Mouse (Mus musculus) limb, embryonic 10.5 days (tissue): ENCODE data around the gene Reg3a. TPM values are rescaled to one million over a fixed set of nuclear protein-coding genes. Genes with fewer than 3 reads are reported as not detected.
"Not testable (repeated sequence)": the region's sequence is repeated elsewhere in the genome, so short reads cannot be mapped to it uniquely, and the experiment has no call there.

Experiments used
- DNase-seq: peaks from one replicate; pipeline ENCODE4 v3.0.0-alpha.2; 2017; ENCODE audit warnings: low spot score
- H3K27ac ChIP-seq: fragments of 300-500 bp; sonication (generic); 2 replicates; pipeline ENCODE4 v1.5.1; 2016; ENCODE audit warnings: mild to moderate bottlenecking
- H3K27me3 ChIP-seq: fragments of 300-500 bp; sonication (generic); 2 replicates; pipeline ENCODE4 v1.6.1; 2016; ENCODE audit warnings: low read depth, mild to moderate bottlenecking; ENCODE audit not compliant: poor library complexity, severe bottlenecking
- H3K36me3 ChIP-seq: fragments of 300-500 bp; sonication (generic); 2 replicates; pipeline ENCODE4 v1.6.1; 2016; ENCODE audit warnings: mild to moderate bottlenecking, moderate library complexity
- H3K4me1 ChIP-seq: fragments of 300-500 bp; sonication (generic); 2 replicates; pipeline ENCODE4 v1.6.1; 2016
- H3K4me3 ChIP-seq: fragments of 300-500 bp; sonication (generic); 2 replicates; pipeline ENCODE4 v1.5.1; 2016; ENCODE audit warnings: mild to moderate bottlenecking, moderate library complexity
- H3K9me3 ChIP-seq: fragments of 300-500 bp; sonication (generic); replicated peaks from 2 replicates; pipeline ENCODE4 v1.6.1; 2016; ENCODE audit warnings: mild to moderate bottlenecking
- WGBS: fragments of 180-500 bp; shearing (Covaris S2); methylation state at CpG from one replicate; pipeline ENCODE4 v1.1.7; 2016; 5-methylcytosine and 5-hydroxymethylcytosine counted together
- polyA plus RNA-seq: library from polyadenylated mRNA; unstranded; fragments of >200 nt; fragmentation: Nextera tagmentation; extraction: Ambion mirVana; gene quantifications from 2 replicates; pipeline ENCODE4 v1.2.1, GENCODE M21; 2016

Reg3a gene
- not detected in 2 replicates for polyA plus RNA-seq

DNA sequence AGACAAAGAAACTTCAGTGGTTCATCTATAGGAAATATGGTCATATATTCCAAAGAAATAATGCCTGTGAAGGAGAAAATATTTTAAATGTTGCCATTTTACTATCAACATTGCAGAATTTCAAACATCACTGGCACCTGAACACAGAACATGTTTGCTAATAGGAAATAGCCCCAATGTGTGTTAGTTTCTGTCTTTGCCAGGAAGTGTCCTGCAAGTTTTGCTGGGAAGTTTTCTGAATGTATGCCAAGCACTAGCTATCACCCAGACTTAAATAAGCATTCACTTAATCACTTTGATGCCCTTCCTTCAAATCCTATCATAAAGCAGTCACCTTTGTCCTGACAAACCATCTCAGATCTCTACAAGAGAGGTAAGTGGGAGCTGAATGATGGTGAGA is at the start of gene Reg3a:
Gene Reg3a, plus strand, starts transcription at position 301 of the 400 bp plus-strand sequence.
- no peak for DNase-seq
- H3K27ac ChIP-seq, result no peak within 1 kb of the TSS
- H3K4me3 ChIP-seq, result no peak within 1 kb of the TSS
- no peaks in the 10 kb centered on the region for H3K36me3 ChIP-seq
- no peaks in the 10 kb centered on the region for H3K27me3 ChIP-seq
- no peaks in the 10 kb centered on the region for H3K9me3 ChIP-seq
- H3K4me1 ChIP-seq, result no peaks in the 10 kb centered on the region

DNA sequence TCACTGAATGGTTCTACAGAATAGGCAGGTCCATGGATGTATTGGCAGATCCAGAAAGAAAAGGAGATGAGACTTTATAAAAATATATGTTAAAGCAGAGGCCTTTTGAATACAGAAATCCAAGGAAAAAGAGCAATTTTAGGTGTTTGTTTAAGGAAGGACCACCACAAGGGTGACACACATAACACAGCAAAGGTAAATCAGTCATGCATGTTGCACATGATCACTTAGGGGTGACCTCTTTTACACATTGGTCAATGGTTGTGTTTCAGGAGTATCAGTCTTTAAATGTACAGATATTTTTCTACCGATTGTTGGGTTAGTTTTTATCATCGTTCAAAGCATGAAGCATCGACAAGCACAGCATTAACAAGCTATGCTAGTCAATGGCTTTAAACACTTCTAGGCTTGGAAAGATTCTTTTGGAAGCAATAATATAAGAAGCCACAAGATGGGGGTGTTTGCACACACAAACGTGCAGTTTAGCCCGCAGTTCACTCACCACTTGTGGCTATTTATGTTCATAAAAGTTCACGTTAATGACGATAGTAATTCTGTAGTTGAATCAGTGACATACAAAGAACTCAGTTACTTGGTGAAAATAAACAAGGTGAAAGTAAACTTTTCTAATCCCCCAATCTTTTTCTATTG is 48.5 kb upstream of the Reg3a start:
- 48% methylated on average over 7 of the region's 7 CpGs for WGBS
- DNase-seq, result no peak
- Histone ChIP-seq H3K27me3 (no peaks in the 10 kb centered on the region), H3K4me1 (no peaks in the 10 kb centered on the region), H3K27ac (no peak overlapping the region), H3K4me3 (no peak overlapping the region), H3K9me3 (no peaks in the 10 kb centered on the region), H3K36me3 (no peaks in the 10 kb centered on the region)

DNA sequence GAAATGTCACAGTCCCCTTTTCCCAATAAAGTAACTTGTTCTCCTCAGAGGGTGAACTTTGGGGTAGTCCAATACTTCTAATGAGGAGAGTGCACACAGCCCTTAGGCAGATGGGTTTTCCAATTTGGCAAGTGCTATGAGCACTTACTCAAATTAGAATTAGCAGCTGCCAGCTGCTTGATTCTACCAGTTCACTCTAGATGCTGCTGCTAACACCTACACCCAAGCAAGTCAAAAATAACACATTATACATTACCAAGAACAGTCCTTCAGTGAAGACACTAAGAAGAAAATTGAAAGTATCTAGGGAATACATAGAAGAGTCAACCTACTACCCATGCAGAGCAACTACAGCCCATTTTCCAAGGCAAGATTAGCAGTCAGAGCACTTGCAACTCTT is 40.2 kb upstream of the Reg3a start:
- H3K4me1 ChIP-seq, result no peaks in the 10 kb centered on the region
- DNase-seq, result no peak
- no peaks in the 10 kb centered on the region for H3K36me3 ChIP-seq
- H3K9me3 ChIP-seq, result no peaks in the 10 kb centered on the region
- no peaks in the 10 kb centered on the region for H3K27me3 ChIP-seq
- no peak overlapping the region for H3K27ac ChIP-seq
- H3K4me3 ChIP-seq, result no peak overlapping the region

DNA sequence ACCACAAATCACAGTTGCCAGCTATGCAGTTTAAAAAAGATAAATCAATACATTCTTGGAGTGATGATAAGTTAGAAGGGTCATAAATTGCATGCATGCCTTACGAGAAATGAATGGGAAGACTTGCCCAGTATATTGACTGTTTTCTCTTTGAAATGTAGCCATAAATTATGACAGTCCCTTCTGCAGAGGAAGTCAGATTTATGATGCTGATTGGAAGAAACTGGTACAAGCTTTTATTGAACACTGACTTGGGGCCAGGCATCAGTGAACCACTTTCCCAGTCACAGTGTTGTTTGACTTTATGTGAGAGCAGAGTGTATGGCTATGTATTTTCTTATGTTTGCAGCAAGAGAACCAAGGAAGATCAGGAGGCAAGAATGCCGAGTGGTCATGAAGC is 38.8 kb upstream of the Reg3a start:
- H3K27me3 ChIP-seq, result no peaks in the 10 kb centered on the region
- H3K4me3 ChIP-seq, result no peak overlapping the region
- no peaks in the 10 kb centered on the region for H3K36me3 ChIP-seq
- H3K27ac ChIP-seq, result no peak overlapping the region
- WGBS, result 69% methylated on average over 2 of the region's 2 CpGs
- DNase-seq, result no peak
- no peaks in the 10 kb centered on the region for H3K9me3 ChIP-seq
- no peaks in the 10 kb centered on the region for H3K4me1 ChIP-seq

DNA sequence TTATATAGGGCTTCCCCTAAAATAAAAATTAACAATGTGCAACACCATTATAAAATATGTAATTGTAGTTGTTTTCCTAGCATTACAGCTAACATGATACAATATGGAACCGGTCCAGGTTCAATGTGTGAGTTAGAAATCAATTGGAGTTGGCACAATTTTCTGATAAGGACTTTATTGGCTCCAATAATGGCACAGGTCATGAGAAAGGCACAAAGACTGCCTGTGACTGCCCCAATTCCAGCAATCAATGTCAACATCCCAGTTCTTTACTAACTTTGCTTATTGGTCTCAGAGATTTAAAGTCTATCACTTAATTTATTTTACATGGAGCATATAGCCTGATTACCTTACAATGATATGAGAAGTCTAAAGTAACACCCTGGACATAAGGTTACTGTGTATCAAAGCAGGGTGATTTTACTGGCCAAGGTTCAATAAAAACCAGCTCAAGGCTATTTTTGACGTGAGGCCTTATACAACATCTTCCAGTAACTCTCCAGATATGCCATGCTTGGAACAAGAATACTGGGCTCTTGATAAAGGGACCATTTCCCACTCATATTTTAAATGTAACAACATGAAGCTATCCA is 18.4 kb upstream of the Reg3a start:
- no peaks in the 10 kb centered on the region for H3K9me3 ChIP-seq
- H3K36me3 ChIP-seq, result no peaks in the 10 kb centered on the region
- no peaks in the 10 kb centered on the region for H3K4me1 ChIP-seq
- H3K27ac ChIP-seq, result no peak overlapping the region
- no peak overlapping the region for H3K4me3 ChIP-seq
- 75% methylated on average over 2 of the region's 2 CpGs for WGBS
- DNase-seq, result no peak
- H3K27me3 ChIP-seq, result no peaks in the 10 kb centered on the region

DNA sequence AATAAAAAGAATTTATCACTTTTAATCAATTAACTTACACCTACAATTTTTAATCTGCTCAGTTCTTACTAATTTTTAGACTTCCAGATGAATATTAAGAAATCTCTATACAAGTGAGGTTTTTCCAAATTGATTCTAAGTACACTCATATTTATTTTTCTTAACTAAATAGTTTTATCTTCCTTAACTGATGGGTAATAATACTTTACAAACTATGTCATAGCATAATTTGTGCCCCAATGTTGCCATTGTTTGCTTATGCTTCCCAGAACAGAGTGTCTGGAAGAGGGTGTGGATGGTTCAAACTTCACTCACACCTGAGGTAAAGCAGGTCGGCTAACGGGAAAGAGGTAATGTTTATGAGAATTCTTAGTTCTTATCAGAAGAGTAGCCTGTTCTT is 10.2 kb upstream of the Reg3a start, which contains the start of gene Reg3b:
Gene Reg3b, plus strand, starts transcription at position 301 of the 400 bp plus-strand sequence.
- H3K9me3 ChIP-seq, result no peaks in the 10 kb centered on the region
- H3K4me3 ChIP-seq, result no peak within 1 kb of the TSS
- no peak for DNase-seq
- H3K27ac ChIP-seq, result no peak within 1 kb of the TSS
- 93% methylated on average over 2 of the region's 2 CpGs for WGBS
- H3K4me1 ChIP-seq, result no peaks in the 10 kb centered on the region
- H3K27me3 ChIP-seq, result no peaks in the 10 kb centered on the region
- H3K36me3 ChIP-seq, result no peaks in the 10 kb centered on the region

DNA sequence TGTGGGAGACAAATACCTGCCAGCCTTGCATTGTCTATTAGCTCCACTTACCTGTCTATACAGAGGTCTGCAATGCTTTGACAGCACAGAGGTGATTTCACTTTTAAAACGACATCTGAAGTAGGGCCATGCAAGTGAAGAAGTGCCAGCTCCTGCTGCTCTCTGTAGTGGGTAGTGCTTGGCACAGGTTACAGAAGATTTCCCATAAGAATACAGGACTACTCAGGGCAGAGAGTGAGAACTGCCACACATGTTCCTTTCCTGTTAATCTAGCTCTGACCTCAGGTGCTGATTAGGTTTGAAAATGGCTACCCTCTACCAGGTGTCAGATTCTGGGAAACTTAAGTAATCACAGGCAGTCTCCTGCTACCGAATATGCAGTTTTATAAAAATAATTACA is 1.7 kb upstream of the Reg3a start, which contains the start of gene Reg3d:
Gene Reg3d, minus strand, starts transcription at position 101 of the 400 bp plus-strand sequence.
- H3K4me1 ChIP-seq, result no peaks in the 10 kb centered on the region
- no peak within 1 kb of the TSS for H3K4me3 ChIP-seq
- no peak within 1 kb of the TSS for H3K27ac ChIP-seq
- 87% methylated on average over 2 of the region's 2 CpGs for WGBS
- no peaks in the 10 kb centered on the region for H3K36me3 ChIP-seq
- no peaks in the 10 kb centered on the region for H3K9me3 ChIP-seq
- no peak for DNase-seq
- H3K27me3 ChIP-seq, result no peaks in the 10 kb centered on the region

DNA sequence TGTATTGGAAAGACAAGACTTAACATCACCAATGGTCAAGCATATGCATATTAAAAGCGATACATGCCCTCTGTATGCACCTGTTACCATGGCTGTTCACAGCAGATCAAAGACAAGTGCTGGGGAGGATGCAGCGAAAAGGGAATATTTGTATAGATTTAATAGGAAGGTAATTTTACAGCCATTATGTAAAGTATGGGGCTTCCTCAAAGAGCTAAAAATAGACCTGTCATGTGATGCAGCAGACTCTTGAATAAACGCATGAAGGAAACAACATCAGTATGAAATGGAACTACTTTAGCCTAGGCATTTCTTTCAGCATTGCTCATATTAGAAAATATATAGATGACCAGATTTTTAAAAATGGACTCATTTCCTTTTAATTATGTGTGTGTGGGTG is 5.1 kb downstream of the Reg3a start:
- no peak for DNase-seq
- WGBS, result 90% methylated on average over 3 of the region's 3 CpGs

DNA sequence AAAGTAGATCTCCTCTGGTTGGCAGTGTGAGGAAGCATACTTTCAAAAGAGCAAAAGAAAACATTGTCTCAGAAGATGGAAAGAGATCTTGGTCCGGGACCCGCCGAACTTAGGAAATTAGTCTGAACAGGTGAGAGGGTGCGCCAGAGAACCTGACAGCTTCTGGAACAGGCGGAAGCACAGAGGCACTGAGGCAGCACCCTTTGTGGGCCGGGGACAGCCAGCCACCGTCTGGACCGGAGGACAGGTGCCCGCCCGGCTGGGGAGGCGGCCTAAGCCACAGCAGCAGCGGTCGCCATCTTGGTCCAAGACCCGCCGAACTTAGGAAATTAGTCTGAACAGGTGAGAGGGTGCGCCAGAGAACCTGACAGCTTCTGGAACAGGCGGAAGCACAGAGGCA is 14.8 kb downstream of the Reg3a start, which contains the start of gene Reg2:
Gene Reg2, plus strand, starts transcription at position 301 of the 400 bp plus-strand sequence.
- not testable (repeated sequence) for DNase-seq, H3K27ac ChIP-seq, H3K27me3 ChIP-seq, H3K36me3 ChIP-seq, H3K4me3 ChIP-seq, H3K4me1 ChIP-seq, H3K9me3 ChIP-seq
- WGBS, result 100% methylated on average over 4 of the region's 17 CpGs

More for the DNA sequence above, 5.1 kb downstream of the Reg3a start:
- Histone ChIP-seq H3K27ac (no peak overlapping the region), H3K9me3 (no peaks in the 10 kb centered on the region), H3K4me3 (no peak overlapping the region), H3K4me1 (no peaks in the 10 kb centered on the region), H3K36me3 (no peaks in the 10 kb centered on the region), H3K27me3 (no peaks in the 10 kb centered on the region)

DNA sequence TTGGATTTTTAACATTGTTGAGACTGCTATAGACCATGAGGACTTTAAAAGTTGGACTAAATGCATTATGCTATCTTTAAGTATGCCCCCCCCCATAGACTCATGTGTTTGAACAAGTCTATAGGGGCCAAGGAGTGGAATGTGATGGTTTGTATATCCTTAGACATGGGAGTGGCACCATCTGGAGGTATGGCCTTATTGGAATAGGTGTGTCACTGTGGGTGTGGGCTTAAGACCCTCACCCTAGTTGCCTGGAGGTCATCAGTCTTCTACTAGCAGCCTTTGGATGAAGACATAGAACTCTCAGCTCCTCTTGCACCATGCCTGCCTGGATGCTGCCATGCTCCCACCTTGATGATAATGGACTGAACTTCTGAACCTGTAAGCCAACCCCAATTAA is 41.9 kb downstream of the Reg3a start, which contains the start of gene Reg1:
Gene Reg1, plus strand, starts transcription at position 301 of the 400 bp plus-strand sequence.
- H3K4me3 ChIP-seq, DNase-seq, H3K9me3 ChIP-seq, H3K27me3 ChIP-seq, H3K4me1 ChIP-seq, H3K36me3 ChIP-seq, H3K27ac ChIP-seq: not testable (repeated sequence)

DNA sequence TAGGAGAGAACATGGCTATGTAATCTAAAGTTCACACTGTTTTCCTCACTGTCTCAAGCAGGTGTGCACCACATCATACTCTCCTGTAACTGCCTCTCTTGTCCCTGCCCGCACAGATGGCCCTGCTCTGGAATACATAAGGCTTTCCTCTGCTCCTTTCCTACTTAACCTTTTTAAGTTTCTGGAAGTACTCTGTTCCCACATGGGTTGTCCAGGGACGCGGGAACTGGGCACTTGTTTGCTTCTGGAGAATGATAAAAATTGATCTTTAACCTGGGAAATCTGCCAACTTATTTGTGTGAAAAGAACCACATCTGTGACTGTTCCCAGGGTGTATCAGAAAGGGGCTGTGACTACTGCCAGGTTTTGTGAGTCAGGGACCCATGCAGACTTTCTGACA is 45.0 kb downstream of the Reg3a start:
- DNase-seq, result no peak
- Histone ChIP-seq H3K27me3 (no peaks in the 10 kb centered on the region), H3K36me3 (no peaks in the 10 kb centered on the region), H3K9me3 (no peaks in the 10 kb centered on the region), H3K4me1 (no peaks in the 10 kb centered on the region), H3K4me3 (no peak overlapping the region), H3K27ac (no peak overlapping the region)
- 94% methylated on average over 3 of the region's 3 CpGs for WGBS
